Mouse (Mus musculus): ENCODE measurements at regions not wholly inside any gene's neighbourhood (a gene's known extent, or its start where the extent isn't known, plus 50 kb on each side); places are given as distances from the start of the nearest gene placed in this dataset.

- Histone ChIP-seq H3K27ac (replicated peaks; ENCODE audit: low read depth, low read length) (no peak overlapping the region), H3K9ac (ENCODE audit: low read depth, low read length) (no peak overlapping the region), H3K9me3 (ENCODE audit: control insufficient read depth, low read length) (no peaks in the 10 kb centered on the region), H3K4me1 (ENCODE audit: control insufficient read depth, insufficient read depth, low read length) (peaks cover 21% of the 10 kb centered on the region), H3K4me2 (ENCODE audit: low read depth, low read length) (no peak overlapping the region), H3K36me3 (ENCODE audit: control insufficient read depth, insufficient read depth, low read length) (no peaks in the 10 kb centered on the region), H3K27me3 (replicated peaks; ENCODE audit: control insufficient read depth, insufficient read depth, low read length) (no peaks in the 10 kb centered on the region), H3K4me3 (ENCODE audit: low read depth, low read length) (no peak overlapping the region)
- no peak for ATAC-seq (ENCODE audit: low read depth)
- no peak for DNase-seq (ENCODE audit: low spot score)
- whole genome bisulfite sequencing = 89% methylated on average over 4 of the region's 4 CpGs
These were observed 77.0 kb downstream of the Irs2 start for GRCm38 (mm10) chr8:10931266-10931665.

GRCm38 (mm10) chr8:10928836-10929235 lies 79.4 kb downstream of the Irs2 start:
- Histone ChIP-seq H3K4me2 (ENCODE audit: low read depth, low read length) (no peak overlapping the region), H3K36me3 (ENCODE audit: control insufficient read depth, insufficient read depth, low read length) (no peaks in the 10 kb centered on the region), H3K27me3 (replicated peaks; ENCODE audit: control insufficient read depth, insufficient read depth, low read length) (no peaks in the 10 kb centered on the region), H3K4me3 (ENCODE audit: low read depth, low read length) (no peak overlapping the region), H3K4me1 (ENCODE audit: control insufficient read depth, insufficient read depth, low read length) (peaks cover 33% of the 10 kb centered on the region), H3K9me3 (ENCODE audit: control insufficient read depth, low read length) (no peaks in the 10 kb centered on the region), H3K27ac (replicated peaks; ENCODE audit: low read depth, low read length) (no peak overlapping the region), H3K9ac (ENCODE audit: low read depth, low read length) (no peak overlapping the region)
- WGBS = 64% methylated on average over 3 of the region's 3 CpGs
- no peak for DNase-seq (ENCODE audit: low spot score)
- no peak for ATAC-seq (ENCODE audit: low read depth)

- no peaks in the 10 kb centered on the region for H3K36me3 ChIP-seq (ENCODE audit: control insufficient read depth, insufficient read depth, low read length)
- H3K4me2 ChIP-seq (ENCODE audit: low read depth, low read length) = no peak overlapping the region
- H3K27ac ChIP-seq (replicated peaks; ENCODE audit: low read depth, low read length) = no peak overlapping the region
- no peaks in the 10 kb centered on the region for H3K27me3 ChIP-seq (replicated peaks; ENCODE audit: control insufficient read depth, insufficient read depth, low read length)
- peak; percentile 70 for DNase-seq (ENCODE audit: low spot score)
- peaks cover 38% of the 10 kb centered on the region for H3K4me1 ChIP-seq (ENCODE audit: control insufficient read depth, insufficient read depth, low read length)
- peak; percentile 3; the same call in 1 of the 2 replicates for ATAC-seq (ENCODE audit: low read depth)
- WGBS = 62% methylated on average over 17 of the region's 17 CpGs
- no peak overlapping the region for H3K4me3 ChIP-seq (ENCODE audit: low read depth, low read length)
- no peaks in the 10 kb centered on the region for H3K9me3 ChIP-seq (ENCODE audit: control insufficient read depth, low read length)
- no peak overlapping the region for H3K9ac ChIP-seq (ENCODE audit: low read depth, low read length)
These were observed 79.9 kb downstream of the Irs2 start for GRCm38 (mm10) chr8:10928342-10928794.

- no peak overlapping the region for H3K27ac ChIP-seq (replicated peaks; ENCODE audit: low read depth, low read length)
- no peak overlapping the region for H3K9ac ChIP-seq (ENCODE audit: low read depth, low read length)
- ATAC-seq (ENCODE audit: low read depth) = no peak
- H3K4me3 ChIP-seq (ENCODE audit: low read depth, low read length) = no peak overlapping the region
- H3K4me1 ChIP-seq (ENCODE audit: control insufficient read depth, insufficient read depth, low read length) = peaks cover 49% of the 10 kb centered on the region
- no peaks in the 10 kb centered on the region for H3K36me3 ChIP-seq (ENCODE audit: control insufficient read depth, insufficient read depth, low read length)
- H3K9me3 ChIP-seq (ENCODE audit: control insufficient read depth, low read length) = no peaks in the 10 kb centered on the region
- no peaks in the 10 kb centered on the region for H3K27me3 ChIP-seq (replicated peaks; ENCODE audit: control insufficient read depth, insufficient read depth, low read length)
- H3K4me2 ChIP-seq (ENCODE audit: low read depth, low read length) = no peak overlapping the region
- 53% methylated on average over 3 of the region's 3 CpGs for WGBS
- no peak for DNase-seq (ENCODE audit: low spot score)
These were observed 81.1 kb downstream of the Irs2 start for GRCm38 (mm10) chr8:10927187-10927586.

GRCm38 (mm10) chr8:10926518-10926915 lies 81.7 kb downstream of the Irs2 start:
- H3K27ac ChIP-seq (replicated peaks; ENCODE audit: low read depth, low read length) = peak overlapping the region; percentile 83
- no peaks in the 10 kb centered on the region for H3K27me3 ChIP-seq (replicated peaks; ENCODE audit: control insufficient read depth, insufficient read depth, low read length)
- H3K9me3 ChIP-seq (ENCODE audit: control insufficient read depth, low read length) = no peaks in the 10 kb centered on the region
- ATAC-seq (ENCODE audit: low read depth) (no peak), DNase-seq (ENCODE audit: low spot score) (no peak)
- H3K36me3 ChIP-seq (ENCODE audit: control insufficient read depth, insufficient read depth, low read length) = no peaks in the 10 kb centered on the region
- peak overlapping the region; percentile 45; the same call in 1 of the 2 replicates for H3K4me2 ChIP-seq (ENCODE audit: low read depth, low read length)
- H3K4me3 ChIP-seq (ENCODE audit: low read depth, low read length) = no peak overlapping the region
- peaks cover 56% of the 10 kb centered on the region for H3K4me1 ChIP-seq (ENCODE audit: control insufficient read depth, insufficient read depth, low read length)
- H3K9ac ChIP-seq (ENCODE audit: low read depth, low read length) = no peak overlapping the region

- H3K4me2 ChIP-seq (ENCODE audit: low read depth, low read length) = peak overlapping the region; percentile 45
- peak overlapping the region; percentile 15; the same call in 1 of the 2 replicates for H3K9ac ChIP-seq (ENCODE audit: low read depth, low read length)
- no peak overlapping the region for H3K4me3 ChIP-seq (ENCODE audit: low read depth, low read length)
- H3K9me3 ChIP-seq (ENCODE audit: control insufficient read depth, low read length) = no peaks in the 10 kb centered on the region
- ATAC-seq (ENCODE audit: low read depth) (peak; percentile 24), DNase-seq (ENCODE audit: low spot score) (peak; percentile 81)
- H3K27ac ChIP-seq (replicated peaks; ENCODE audit: low read depth, low read length) = peak overlapping the region; percentile 83
- no peaks in the 10 kb centered on the region for H3K36me3 ChIP-seq (ENCODE audit: control insufficient read depth, insufficient read depth, low read length)
- 6% methylated on average over 18 of the region's 18 CpGs for WGBS
- peaks cover 62% of the 10 kb centered on the region for H3K4me1 ChIP-seq (ENCODE audit: control insufficient read depth, insufficient read depth, low read length)
- H3K27me3 ChIP-seq (replicated peaks; ENCODE audit: control insufficient read depth, insufficient read depth, low read length) = no peaks in the 10 kb centered on the region
These were observed 82.4 kb downstream of the Irs2 start for GRCm38 (mm10) chr8:10925582-10926517.

- Histone ChIP-seq H3K27ac (replicated peaks; ENCODE audit: low read depth, low read length) (peak overlapping the region; percentile 83), H3K27me3 (replicated peaks; ENCODE audit: control insufficient read depth, insufficient read depth, low read length) (no peaks in the 10 kb centered on the region), H3K4me3 (ENCODE audit: low read depth, low read length) (peak overlapping the region; percentile 2; the same call in 1 of the 2 replicates), H3K9ac (ENCODE audit: low read depth, low read length) (0 out of 2 replicates have a peak overlapping the region, but pooled peaks have one; percentile 34), H3K36me3 (ENCODE audit: control insufficient read depth, insufficient read depth, low read length) (no peaks in the 10 kb centered on the region), H3K4me2 (ENCODE audit: low read depth, low read length) (peak overlapping the region; percentile 45), H3K4me1 (ENCODE audit: control insufficient read depth, insufficient read depth, low read length) (peaks cover 62% of the 10 kb centered on the region), H3K9me3 (ENCODE audit: control insufficient read depth, low read length) (no peaks in the 10 kb centered on the region)
- DNase-seq (ENCODE audit: low spot score) = peak; percentile 93
- WGBS = 3% methylated on average over 20 of the region's 20 CpGs
- ATAC-seq (ENCODE audit: low read depth) = peak; percentile 61
These were observed 83.6 kb downstream of the Irs2 start for GRCm38 (mm10) chr8:10924526-10925199.

GRCm38 (mm10) chr8:10924001-10924490 lies 84.2 kb downstream of the Irs2 start:
- Histone ChIP-seq H3K9ac (ENCODE audit: low read depth, low read length) (0 out of 2 replicates have a peak overlapping the region, but pooled peaks have one; percentile 34), H3K27me3 (replicated peaks; ENCODE audit: control insufficient read depth, insufficient read depth, low read length) (no peaks in the 10 kb centered on the region), H3K9me3 (ENCODE audit: control insufficient read depth, low read length) (no peaks in the 10 kb centered on the region), H3K4me2 (ENCODE audit: low read depth, low read length) (peak overlapping the region; percentile 45), H3K4me1 (ENCODE audit: control insufficient read depth, insufficient read depth, low read length) (peaks cover 62% of the 10 kb centered on the region), H3K36me3 (ENCODE audit: control insufficient read depth, insufficient read depth, low read length) (no peaks in the 10 kb centered on the region), H3K27ac (replicated peaks; ENCODE audit: low read depth, low read length) (peak overlapping the region; percentile 83), H3K4me3 (ENCODE audit: low read depth, low read length) (no peak overlapping the region)
- DNase-seq (ENCODE audit: low spot score) (no peak), ATAC-seq (ENCODE audit: low read depth) (no peak)
- WGBS = 27% methylated on average over 3 of the region's 3 CpGs
